Comparison of ENCODE assay signal across 26 mouse cellular contexts in genomic region chr7:81847777-81848176, GRCm38 (mm10). TPM values are rescaled to one million over a fixed set of nuclear protein-coding genes. Genes with fewer than 3 reads are reported as not detected.
A peak's percentile ranks its signal among the peaks of the same experiment; 100 is the strongest.
DNase-seq lines count a peak whose midpoint lies in the region; ATAC-seq and TF ChIP-seq lines count a peak whose summit lies in the region.
"Had no signal": no experiment of that assay in that cellular context is flagged by ENCODE, and none has a peak within 500 bp of the region (broad histone marks: within the 10 kb centered on the region; RNA-seq: fewer than 3 reads in every experiment).

No protein-coding gene starts in this region.

- no peaks in the 10 kb centered on the region for H3K9me3 ChIP-seq in midbrain, postnatal 0 days (ENCODE audit: low read length)
- no peaks in the 10 kb centered on the region for H3K9me3 ChIP-seq in midbrain, embryonic 14.5 days (ENCODE audit: control insufficient read depth, low read length)
- H3K9me3 ChIP-seq in forebrain, embryonic 12.5 days = no peaks in the 10 kb centered on the region
- H3K9me3 ChIP-seq: embryonic facial prominence, embryonic 12.5 days; G1E; heart, embryonic 13.5 days; midbrain, embryonic 13.5 days had no signal

- no peak for DNase-seq in cerebellum, postnatal 4 days (ENCODE audit: low spot score in 2 of 2)
- peak; percentile 68 for DNase-seq in midbrain, postnatal 0 days (ENCODE audit: low spot score)
- no peak for DNase-seq in midbrain, embryonic 14.5 days
- peak; percentile 77 for DNase-seq in retina, postnatal 1 day
- no peak for DNase-seq in heart, adult 9 months (ENCODE audit: low spot score in 2 of 2)
- DNase-seq: heart, postnatal 36 days; kidney, adult 2 months; kidney, postnatal 25 days; lung, embryonic 14.5 days; right cerebral cortex, postnatal 25 days; thymus, postnatal 14 days had no signal

- H3K4me1 ChIP-seq in midbrain, postnatal 0 days (ENCODE audit: insufficient read depth, low read length) = no peaks in the 10 kb centered on the region
- H3K4me1 ChIP-seq in midbrain, embryonic 14.5 days (ENCODE audit: control insufficient read depth, insufficient read depth, low read length) = no peaks in the 10 kb centered on the region
- peaks cover 6% of the 10 kb centered on the region; the same call in 1 of the 2 replicates for H3K4me1 ChIP-seq in forebrain, embryonic 12.5 days
- H3K4me1 ChIP-seq: midbrain, embryonic 13.5 days had no signal

- peak; percentile 64; the same call in 1 of the 2 replicates for ATAC-seq in cerebellum, adult (ENCODE audit: insufficient number of reproducible peaks, low FRiP score, low TSS enrichment)
- no peak for ATAC-seq in midbrain, postnatal 0 days (ENCODE audit: low FRiP score)
- no peak for ATAC-seq in midbrain, embryonic 14.5 days (ENCODE audit: low FRiP score, low TSS enrichment)
- ATAC-seq in forebrain, embryonic 12.5 days (ENCODE audit: low FRiP score) = peak; percentile 72; the same call in 1 of the 2 replicates
- ATAC-seq in megakaryocyte-erythroid progenitor cell, adult 5-6 weeks (replicated peaks; ENCODE audit: low FRiP score, low TSS enrichment, poor library complexity, severe bottlenecking) = no peak
- ATAC-seq: CD4-positive, CD25-positive, alpha-beta regulatory T cell, adult 4 months; midbrain, embryonic 13.5 days had no signal

- H3K9ac ChIP-seq in midbrain, postnatal 0 days (replicated peaks; ENCODE audit: low read length, poor library complexity, severe bottlenecking) = no peak overlapping the region
- H3K9ac ChIP-seq in midbrain, embryonic 14.5 days (replicated peaks; ENCODE audit: low read length) = no peak overlapping the region
- no peak overlapping the region for H3K9ac ChIP-seq in forebrain, embryonic 12.5 days
- H3K9ac ChIP-seq: embryonic facial prominence, embryonic 12.5 days; heart, embryonic 13.5 days; lung, embryonic 14.5 days; midbrain, embryonic 13.5 days had no signal

- WGBS in midbrain, postnatal 0 days = 36% methylated on average over 4 of the region's 4 CpGs
- 33% methylated on average over 4 of the region's 4 CpGs for WGBS in midbrain, embryonic 14.5 days
- 19% methylated on average over 4 of the region's 4 CpGs for WGBS in forebrain, embryonic 12.5 days

- H3K4me3 ChIP-seq in midbrain, postnatal 0 days (ENCODE audit: low read depth, low read length) = no peak overlapping the region
- H3K4me3 ChIP-seq in midbrain, embryonic 14.5 days (replicated peaks; ENCODE audit: low read depth, low read length) = no peak overlapping the region
- H3K4me3 ChIP-seq in forebrain, embryonic 12.5 days (replicated peaks) = no peak overlapping the region
- H3K4me3 ChIP-seq: embryonic facial prominence, embryonic 12.5 days; heart, embryonic 13.5 days; midbrain, embryonic 13.5 days had no signal

- no peaks in the 10 kb centered on the region for H3K27me3 ChIP-seq in midbrain, postnatal 0 days (ENCODE audit: insufficient read depth, low read length)
- H3K27me3 ChIP-seq in midbrain, embryonic 14.5 days (ENCODE audit: control insufficient read depth, insufficient read depth, low read length) = no peaks in the 10 kb centered on the region
- H3K27me3 ChIP-seq in forebrain, embryonic 12.5 days = no peaks in the 10 kb centered on the region
- H3K27me3 ChIP-seq: embryonic facial prominence, embryonic 12.5 days; heart, embryonic 13.5 days; midbrain, embryonic 13.5 days had no signal

- no peak overlapping the region for H3K4me2 ChIP-seq in midbrain, postnatal 0 days (ENCODE audit: low read depth, low read length, poor library complexity, severe bottlenecking)
- no peak overlapping the region for H3K4me2 ChIP-seq in midbrain, embryonic 14.5 days (ENCODE audit: low read length)
- H3K4me2 ChIP-seq in forebrain, embryonic 12.5 days = no peak overlapping the region
- H3K4me2 ChIP-seq: embryonic facial prominence, embryonic 12.5 days; heart, embryonic 13.5 days; liver, embryonic 11.5 days; lung, embryonic 14.5 days; midbrain, embryonic 13.5 days had no signal

- H3K27ac ChIP-seq in midbrain, postnatal 0 days (ENCODE audit: low read depth, low read length) = no peak overlapping the region
- H3K27ac ChIP-seq in midbrain, embryonic 14.5 days (replicated peaks; ENCODE audit: low read depth, low read length) = no peak overlapping the region
- H3K27ac ChIP-seq in forebrain, embryonic 12.5 days = no peak overlapping the region; the same call in 1 of the 2 replicates
- H3K27ac ChIP-seq: embryonic facial prominence, embryonic 12.5 days; heart, embryonic 13.5 days; midbrain, embryonic 13.5 days; stomach, postnatal 0 days had no signal

- H3K36me3 ChIP-seq in midbrain, postnatal 0 days (ENCODE audit: insufficient read depth, low read length) = no peaks in the 10 kb centered on the region
- H3K36me3 ChIP-seq in midbrain, embryonic 14.5 days (ENCODE audit: control insufficient read depth, insufficient read depth, low read length) = no peaks in the 10 kb centered on the region
- no peaks in the 10 kb centered on the region for H3K36me3 ChIP-seq in forebrain, embryonic 12.5 days (replicated peaks)
- H3K36me3 ChIP-seq: embryonic facial prominence, embryonic 12.5 days; G1E; heart, embryonic 13.5 days; midbrain, embryonic 13.5 days had no signal

- TF ChIP-seq CTCF in midbrain, postnatal 0 days (IDR thresholded peaks at IDR 0.05) = no peak

RNA-seq across cellular contexts. Expression of gene Gm10160, which starts 7.8 kb away (rescaled TPM):
- total RNA-seq in midbrain, postnatal 0 days (2014; rRNA removed) = not detected in 2 replicates
- polyA plus RNA-seq in midbrain, postnatal 0 days (2015; fragmentation: Nextera tagmentation; extraction: Ambion mirVana) = not detected in 2 replicates
- not detected in 2 replicates for polyA plus RNA-seq in midbrain, embryonic 14.5 days (2014; fragmentation: Nextera tagmentation; extraction: Ambion mirVana)
- not detected in 2 replicates for polyA plus RNA-seq in forebrain, embryonic 12.5 days (2016; fragmentation: Nextera tagmentation; extraction: Ambion mirVana)
- not detected in 2 replicates for total RNA-seq in megakaryocyte-erythroid progenitor cell, adult 5-6 weeks (2014; fragmentation: Nextera tagmentation)
- total RNA-seq in megakaryocyte-erythroid progenitor cell, adult 5-6 weeks (2017) = not detected in 2 replicates
- total RNA-seq: adrenal gland, postnatal 4 days; G1E; granulocyte monocyte progenitor cell, adult 5-6 weeks; heart, postnatal 36 days; layer of hippocampus, postnatal 10 days; left cerebral cortex, postnatal 14 days had no signal
- polyA plus RNA-seq: CD4-positive, CD25-positive, alpha-beta regulatory T cell, adult 4 months; cerebellum, adult 2 months; embryonic facial prominence, embryonic 12.5 days; G1E; heart, embryonic 13.5 days; kidney, adult 2 months; liver, embryonic 11.5 days; lung, embryonic 14.5 days; midbrain, embryonic 13.5 days; stomach, postnatal 0 days had no signal

RNA-seq across cellular contexts. Expression of gene Tm6sf1, which starts 11.0 kb away (rescaled TPM):
- 8.7 and 15.2 TPM in 2 replicates for total RNA-seq in midbrain, postnatal 0 days (2014; rRNA removed)
- 7.9 and 9.8 TPM in 2 replicates for polyA plus RNA-seq in midbrain, postnatal 0 days (2015; fragmentation: Nextera tagmentation; extraction: Ambion mirVana)
- polyA plus RNA-seq in midbrain, embryonic 14.5 days (2014; fragmentation: Nextera tagmentation; extraction: Ambion mirVana) = 6.7 and 10.9 TPM in 2 replicates
- polyA plus RNA-seq in forebrain, embryonic 12.5 days (2016; fragmentation: Nextera tagmentation; extraction: Ambion mirVana) = 8.5 and 9.6 TPM in 2 replicates
- 4.8 and 15.9 TPM in 2 replicates for total RNA-seq in megakaryocyte-erythroid progenitor cell, adult 5-6 weeks (2014; fragmentation: Nextera tagmentation)
- total RNA-seq in megakaryocyte-erythroid progenitor cell, adult 5-6 weeks (2017) = 7.4 and 13.3 TPM in 2 replicates
- polyA plus RNA-seq: G1E had no signal

RNA-seq across cellular contexts. Expression of gene Btbd1, which starts 18.5 kb away (rescaled TPM):
- total RNA-seq in midbrain, postnatal 0 days (2014; rRNA removed) = 112 and 127 TPM in 2 replicates
- 85.4 and 92.5 TPM in 2 replicates for polyA plus RNA-seq in midbrain, postnatal 0 days (2015; fragmentation: Nextera tagmentation; extraction: Ambion mirVana)
- 87.9 and 134 TPM in 2 replicates for polyA plus RNA-seq in midbrain, embryonic 14.5 days (2014; fragmentation: Nextera tagmentation; extraction: Ambion mirVana)
- polyA plus RNA-seq in forebrain, embryonic 12.5 days (2016; fragmentation: Nextera tagmentation; extraction: Ambion mirVana) = 101 and 102 TPM in 2 replicates
- 52.4 and 59.3 TPM in 2 replicates for total RNA-seq in megakaryocyte-erythroid progenitor cell, adult 5-6 weeks (2014; fragmentation: Nextera tagmentation)
- 114 and 118 TPM in 2 replicates for total RNA-seq in megakaryocyte-erythroid progenitor cell, adult 5-6 weeks (2017)

RNA-seq across cellular contexts. Expression of gene 3110040N11Rik, which starts 58.5 kb away (rescaled TPM):
- 34.7 and 48.7 TPM in 2 replicates for total RNA-seq in midbrain, postnatal 0 days (2014; rRNA removed)
- polyA plus RNA-seq in midbrain, postnatal 0 days (2015; fragmentation: Nextera tagmentation; extraction: Ambion mirVana) = 51.3 and 54.6 TPM in 2 replicates
- polyA plus RNA-seq in midbrain, embryonic 14.5 days (2014; fragmentation: Nextera tagmentation; extraction: Ambion mirVana) = 48.8 and 57.5 TPM in 2 replicates
- polyA plus RNA-seq in forebrain, embryonic 12.5 days (2016; fragmentation: Nextera tagmentation; extraction: Ambion mirVana) = 42.2 and 43.3 TPM in 2 replicates
- total RNA-seq in megakaryocyte-erythroid progenitor cell, adult 5-6 weeks (2014; fragmentation: Nextera tagmentation) = 45.5 and 46.0 TPM in 2 replicates
- total RNA-seq in megakaryocyte-erythroid progenitor cell, adult 5-6 weeks (2017) = 67.5 and 133 TPM in 2 replicates

Comparison
In these comparisons a context has a peak if more than half of its experiments do, and no peak if none do; other contexts are left out.
1. DNase-seq: peak in midbrain, postnatal 0 days (single experiment) and retina, postnatal 1 day (single experiment); none in cerebellum, postnatal 4 days (0 of 2), midbrain, embryonic 14.5 days (single experiment) and heart, adult 9 months (0 of 2).
2. ATAC-seq: peak in cerebellum, adult (single experiment) and forebrain, embryonic 12.5 days (single experiment); none in midbrain, postnatal 0 days (single experiment), midbrain, embryonic 14.5 days (single experiment) and megakaryocyte-erythroid progenitor cell, adult 5-6 weeks (single experiment).